15 mouse cellular contexts compared by ENCODE assay signal in the genomic region with DNA sequence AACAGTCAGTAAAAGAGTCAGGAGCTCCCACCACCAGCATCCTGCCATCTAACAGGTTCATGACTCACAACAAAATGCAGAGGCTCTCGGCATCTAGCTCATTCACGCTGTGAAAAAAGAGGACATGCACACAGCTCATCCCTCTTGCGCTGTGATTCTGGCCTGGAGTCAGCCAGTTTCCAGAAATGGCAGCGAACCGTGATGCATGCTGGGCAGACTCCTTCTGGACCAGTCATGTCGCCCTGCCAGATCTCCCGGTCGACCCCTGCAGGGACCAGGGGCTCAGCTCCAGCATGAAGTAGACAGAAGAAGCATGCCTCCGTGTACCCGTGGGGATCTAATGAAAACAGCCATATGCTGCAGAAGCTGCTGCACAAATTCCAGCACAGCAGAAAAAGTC.
DNase-seq lines count a peak whose midpoint lies in the region; ATAC-seq and TF ChIP-seq lines count a peak whose summit lies in the region.
"Had no signal": no experiment of that assay in that cellular context is flagged by ENCODE, and none has a peak within 500 bp of the region (broad histone marks: within the 10 kb centered on the region; RNA-seq: fewer than 3 reads in every experiment).

No protein-coding gene starts in this region.

- TF ChIP-seq CTCF in layer of hippocampus, adult 2 months (conservative IDR thresholded peaks at IDR 0.05), result no peak

- H3K4me3 ChIP-seq in hindbrain, embryonic 16.5 days (ENCODE audit: low read length), result no peak overlapping the region
- no peak overlapping the region for H3K4me3 ChIP-seq in hindbrain, embryonic 14.5 days (replicated peaks; ENCODE audit: low read length)
- H3K4me3 ChIP-seq in layer of hippocampus, adult 2 months, result no peak overlapping the region
- H3K4me3 ChIP-seq: limb, embryonic 10.5 days; lung, embryonic 15.5 days had no signal

- 51% methylated on average over 10 of the region's 10 CpGs for WGBS in hindbrain, embryonic 16.5 days
- WGBS in hindbrain, embryonic 14.5 days, result 54% methylated on average over 10 of the region's 10 CpGs

- H3K9ac ChIP-seq in hindbrain, embryonic 16.5 days (ENCODE audit: low read depth, low read length), result no peak overlapping the region
- H3K9ac ChIP-seq in hindbrain, embryonic 14.5 days, result no peak overlapping the region
- H3K9ac ChIP-seq: lung, embryonic 15.5 days had no signal

- peaks cover 7% of the 10 kb centered on the region; the same call in 1 of the 2 replicates for H3K4me1 ChIP-seq in hindbrain, embryonic 16.5 days (ENCODE audit: control insufficient read depth, insufficient read depth, low read depth, low read length)
- no peaks in the 10 kb centered on the region for H3K4me1 ChIP-seq in hindbrain, embryonic 14.5 days (replicated peaks; ENCODE audit: control insufficient read depth, insufficient read depth, low read length)
- H3K4me1 ChIP-seq: lung, embryonic 15.5 days had no signal

- DNase-seq in hindbrain, embryonic 14.5 days (ENCODE audit: low spot score), result no peak
- DNase-seq in cerebellum, adult 11-12 months, result peak; percentile 92
- peak; percentile 14 to 20 for DNase-seq in layer of hippocampus, adult 2 months (ENCODE audit: low spot score in 2 of 2)
- DNase-seq in right cerebral cortex, adult 2 months (ENCODE audit: low spot score in 2 of 2), result peak; percentile 39 to 58
- no peak for DNase-seq in adrenal gland, postnatal 36 days
- DNase-seq in thymus, postnatal 25 days, result no peak
- DNase-seq: adrenal gland, postnatal 14 days; spleen, adult 18-20 months; thymus, adult 18-20 months had no signal

- no peak overlapping the region for H3K4me2 ChIP-seq in hindbrain, embryonic 16.5 days (ENCODE audit: low read length)
- H3K4me2 ChIP-seq in hindbrain, embryonic 14.5 days (replicated peaks), result no peak overlapping the region
- H3K4me2 ChIP-seq: heart, embryonic 11.5 days; lung, embryonic 15.5 days; midbrain, embryonic 11.5 days had no signal

- H3K9me3 ChIP-seq in hindbrain, embryonic 16.5 days (ENCODE audit: control insufficient read depth, low read length), result no peaks in the 10 kb centered on the region
- no peaks in the 10 kb centered on the region for H3K9me3 ChIP-seq in hindbrain, embryonic 14.5 days (ENCODE audit: control insufficient read depth, low read length)
- H3K9me3 ChIP-seq: limb, embryonic 10.5 days; lung, embryonic 15.5 days had no signal

- H3K36me3 ChIP-seq in hindbrain, embryonic 16.5 days (ENCODE audit: control insufficient read depth, insufficient read depth, low read length), result no peaks in the 10 kb centered on the region
- no peaks in the 10 kb centered on the region for H3K36me3 ChIP-seq in hindbrain, embryonic 14.5 days (replicated peaks; ENCODE audit: control insufficient read depth, insufficient read depth)
- H3K36me3 ChIP-seq: limb, embryonic 10.5 days; lung, embryonic 15.5 days had no signal

- H3K27me3 ChIP-seq in hindbrain, embryonic 16.5 days (replicated peaks; ENCODE audit: control insufficient read depth, insufficient read depth, low read length), result peaks cover 7% of the 10 kb centered on the region; the same call in 1 of the 2 replicates
- H3K27me3 ChIP-seq in hindbrain, embryonic 14.5 days (ENCODE audit: control insufficient read depth, insufficient read depth, low read length), result peaks cover 24% of the 10 kb centered on the region

- ATAC-seq in hindbrain, embryonic 16.5 days, result 0 out of 2 replicates have a peak, but pooled peaks have one; percentile 52
- no peak for ATAC-seq in hindbrain, embryonic 14.5 days (ENCODE audit: low FRiP score)
- no peak for ATAC-seq in activated CD4-positive, CD25-positive, alpha-beta regulatory T cell, adult 4 months

- H3K27ac ChIP-seq in hindbrain, embryonic 16.5 days (ENCODE audit: low read depth, low read length), result no peak overlapping the region
- no peak overlapping the region for H3K27ac ChIP-seq in hindbrain, embryonic 14.5 days
- H3K27ac ChIP-seq in layer of hippocampus, adult 2 months, result no peak overlapping the region
- H3K27ac ChIP-seq: limb, embryonic 10.5 days; lung, embryonic 15.5 days had no signal

Comparison
In these comparisons a context has a peak if more than half of its experiments do, and no peak if none do; other contexts are left out.
1. DNase-seq: peak in cerebellum, adult 11-12 months (single experiment), layer of hippocampus, adult 2 months (2 of 2) and right cerebral cortex, adult 2 months (2 of 2); none in hindbrain, embryonic 14.5 days (single experiment), adrenal gland, postnatal 36 days (0 of 2) and thymus, postnatal 25 days (single experiment).